Mouse (Mus musculus) urinary bladder, postnatal 36 days (tissue): ENCODE results near the gene Ifnar1.
"Not testable (repeated sequence)": the region's sequence is repeated elsewhere in the genome, so short reads cannot be mapped to it uniquely, and the experiment has no call there.

ENCODE experiments used
- DNase-seq, 2 experiments: peaks; one replicate each; pipeline ENCODE4 v3.0.0; 2022; ENCODE audit warnings: low spot score in 2 of 2, mixed read lengths in 1 of 2

The Ifnar1 gene

GRCm38 (mm10) chr16:91504701-91505100, 19.7 kb downstream of the Ifnar1 start:
- DNase-seq = no peak

GRCm38 (mm10) chr16:91505116-91505601, 20.1 kb downstream of the Ifnar1 start:
- no peak for DNase-seq

GRCm38 (mm10) chr16:91506396-91506795, 21.4 kb downstream of the Ifnar1 start:
- DNase-seq = no peak

GRCm38 (mm10) chr16:91512161-91512787, 27.2 kb downstream of the Ifnar1 start:
- DNase-seq = peak; percentile 78

- no peak for DNase-seq
Observed at GRCm38 (mm10) chr16:91513099-91513498, 28.1 kb downstream of the Ifnar1 start.

- DNase-seq = no peak
Observed at GRCm38 (mm10) chr16:91517020-91517419, 32.0 kb downstream of the Ifnar1 start.

GRCm38 (mm10) chr16:91522040-91522439, 37.0 kb downstream of the Ifnar1 start:
- no peak for DNase-seq

- peak; percentile 56 to 78 for DNase-seq
Observed at GRCm38 (mm10) chr16:91522479-91523309, 37.7 kb downstream of the Ifnar1 start.

GRCm38 (mm10) chr16:91524206-91524605, 39.2 kb downstream of the Ifnar1 start:
- no peak for DNase-seq

GRCm38 (mm10) chr16:91526274-91526673, 41.2 kb downstream of the Ifnar1 start:
- no peak for DNase-seq

- DNase-seq = peak in 1 of 2 experiments; percentile 60
Observed at GRCm38 (mm10) chr16:91527051-91527450, 42.0 kb downstream of the Ifnar1 start.

- DNase-seq = no peak
Observed at GRCm38 (mm10) chr16:91527500-91527899, 42.5 kb downstream of the Ifnar1 start.

GRCm38 (mm10) chr16:91528578-91528977, 43.5 kb downstream of the Ifnar1 start:
- no peak for DNase-seq

- DNase-seq = not testable (repeated sequence)
Observed at GRCm38 (mm10) chr16:91530830-91531229, 45.8 kb downstream of the Ifnar1 start.

- DNase-seq = no peak
Observed at GRCm38 (mm10) chr16:91531856-91532255, 46.8 kb downstream of the Ifnar1 start.

- DNase-seq = no peak
Observed at GRCm38 (mm10) chr16:91532429-91532828, 47.4 kb downstream of the Ifnar1 start.

GRCm38 (mm10) chr16:91533097-91534001, 48.3 kb downstream of the Ifnar1 start:
- no peak for DNase-seq

GRCm38 (mm10) chr16:91534477-91534876, 49.4 kb downstream of the Ifnar1 start:
- no peak for DNase-seq

GRCm38 (mm10) chr16:91534888-91535287, 49.9 kb downstream of the Ifnar1 start:
- DNase-seq = no peak

- no peak for DNase-seq
Observed at GRCm38 (mm10) chr16:91536372-91536771, 51.3 kb downstream of the Ifnar1 start.

GRCm38 (mm10) chr16:91537065-91537464, 52.0 kb downstream of the Ifnar1 start:
- no peak for DNase-seq

- DNase-seq = no peak
Observed at GRCm38 (mm10) chr16:91538051-91538450, 53.0 kb downstream of the Ifnar1 start.
